Comparison of ENCODE assay signal across 22 mouse cellular contexts in genomic region chr5:44601340-44601739, GRCm38 (mm10).
"Had no signal": no experiment of that assay in that cellular context is flagged by ENCODE, and none has a peak within 500 bp of the region (broad histone marks: within the 10 kb centered on the region; RNA-seq: fewer than 3 reads in every experiment).

No protein-coding gene starts in this region.

- H3K36me3 ChIP-seq: heart, embryonic 13.5 days; heart, embryonic 15.5 days; hindbrain, embryonic 13.5 days; hindbrain, embryonic 15.5 days; limb, embryonic 13.5 days; limb, embryonic 15.5 days; liver, embryonic 12.5 days had no signal

- DNase-seq: forebrain, postnatal 0 days; gastrocnemius, postnatal 14 days; gastrocnemius, postnatal 36 days; heart, adult 11 months; heart, postnatal 14 days; heart, postnatal 36 days; kidney, adult 11 months; kidney, adult 8-10 months; kidney, postnatal 14 days; layer of hippocampus, adult 9-11 months; layer of hippocampus, postnatal 36 days; left cerebral cortex, postnatal 4 days had no signal

- H3K27ac ChIP-seq: heart, embryonic 13.5 days; heart, embryonic 15.5 days; hindbrain, embryonic 13.5 days; hindbrain, embryonic 15.5 days; hindbrain, postnatal 0 days; limb, embryonic 13.5 days; limb, embryonic 15.5 days; liver, embryonic 12.5 days; liver, embryonic 14.5 days had no signal

- H3K27me3 ChIP-seq: hindbrain, embryonic 13.5 days; hindbrain, embryonic 15.5 days; limb, embryonic 13.5 days; limb, embryonic 15.5 days; liver, embryonic 12.5 days had no signal

- H3K4me1 ChIP-seq: hindbrain, embryonic 13.5 days; hindbrain, embryonic 15.5 days; limb, embryonic 13.5 days; limb, embryonic 15.5 days; liver, embryonic 12.5 days had no signal

- H3K9me3 ChIP-seq: heart, embryonic 13.5 days; heart, embryonic 15.5 days; hindbrain, embryonic 13.5 days; hindbrain, embryonic 15.5 days; limb, embryonic 13.5 days; limb, embryonic 15.5 days; liver, embryonic 12.5 days had no signal

- ATAC-seq: forebrain, postnatal 0 days; hindbrain, postnatal 0 days; intestine, embryonic 16.5 days; liver, embryonic 12.5 days had no signal

- H3K9ac ChIP-seq: forebrain, postnatal 0 days; heart, embryonic 13.5 days; heart, embryonic 15.5 days; hindbrain, embryonic 13.5 days; hindbrain, embryonic 15.5 days; limb, embryonic 13.5 days; limb, embryonic 15.5 days; liver, embryonic 12.5 days; liver, embryonic 14.5 days had no signal

- H3K4me3 ChIP-seq: heart, embryonic 13.5 days; heart, embryonic 15.5 days; hindbrain, embryonic 13.5 days; hindbrain, embryonic 15.5 days; limb, embryonic 13.5 days; limb, embryonic 15.5 days; liver, embryonic 12.5 days had no signal

- H3K4me2 ChIP-seq: heart, embryonic 13.5 days; heart, embryonic 15.5 days; hindbrain, embryonic 13.5 days; hindbrain, embryonic 15.5 days; limb, embryonic 13.5 days; limb, embryonic 15.5 days; liver, embryonic 12.5 days had no signal
